Mouse (Mus musculus) regulatory T cell (primary cell): ENCODE measurements at regions not wholly inside any gene's neighbourhood (a gene's known extent, or its start where the extent isn't known, plus 50 kb on each side); places are given as distances from the start of the nearest gene placed in this dataset.
"Not testable (repeated sequence)": the region's sequence is repeated elsewhere in the genome, so short reads cannot be mapped to it uniquely, and the experiment has no call there.

Experiments used
- in situ Hi-C: fragments of 300-600 bp; cut with MboI, MseI; formaldehyde crosslinking; loops from one replicate; pipeline ENCODE4 v1.15.1; 2025; ENCODE audit warnings: high pct_unique_total_duplicates

DNA sequence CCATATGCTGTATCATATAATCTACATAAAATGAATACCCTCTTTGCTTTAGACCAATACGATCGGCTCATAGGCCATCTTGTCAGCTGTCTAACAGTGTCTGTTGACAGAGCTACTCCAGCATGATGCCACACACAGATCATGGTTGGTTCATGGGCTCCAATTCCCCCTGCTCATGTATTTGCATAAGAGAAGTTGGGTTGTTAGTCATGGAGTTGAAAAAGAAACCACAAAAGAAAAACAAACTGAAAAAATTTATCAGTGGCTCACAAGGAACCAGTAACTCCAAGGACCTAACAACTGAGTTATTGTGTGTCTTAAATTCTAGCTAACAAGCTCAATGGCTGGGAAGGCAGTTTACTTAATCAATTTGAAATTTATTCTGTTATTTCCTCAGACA lies 176.1 kb upstream of the Arhgap18 start:
- in situ Hi-C loops: no loop called here

DNA sequence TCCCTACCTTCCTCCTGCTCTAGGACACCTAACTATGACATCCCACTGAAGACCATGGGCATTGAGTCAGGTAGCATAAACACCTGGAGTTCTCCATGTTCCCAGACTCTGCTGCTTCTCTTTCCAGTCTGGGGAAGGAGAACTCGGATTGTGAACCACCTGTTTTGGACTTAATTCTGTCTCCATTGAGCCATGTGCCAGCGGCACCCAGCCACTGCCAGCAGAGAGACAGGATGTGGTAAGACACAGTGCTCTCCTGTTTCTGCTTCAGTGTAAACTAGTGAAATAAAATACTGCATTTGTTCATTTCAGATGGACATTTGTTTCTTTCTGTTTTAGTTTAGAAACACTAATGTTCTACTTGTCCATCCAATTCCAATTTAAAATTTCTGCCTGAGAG lies 168.1 kb upstream of the Arhgap18 start:
- in situ Hi-C loops: no loop called here

DNA sequence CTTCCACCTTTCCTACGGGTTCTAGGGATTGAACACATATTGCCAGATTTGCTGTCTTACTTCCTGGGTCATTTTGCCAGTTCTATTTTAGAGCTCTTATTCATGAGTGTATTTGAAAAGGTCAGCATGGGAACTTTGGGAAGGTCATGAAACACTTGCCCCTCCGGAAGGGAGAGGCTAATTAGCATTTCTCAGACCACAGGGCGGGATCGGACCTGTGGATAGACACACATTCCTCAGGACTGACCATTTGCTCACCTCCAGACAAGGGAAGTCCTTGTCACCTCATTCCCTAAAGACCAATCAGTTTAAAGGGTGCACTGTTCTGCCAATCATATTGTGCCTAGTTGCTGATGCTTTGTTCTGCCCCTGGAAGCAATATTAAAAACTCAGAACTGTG lies 146.1 kb upstream of the Arhgap18 start:
- in situ Hi-C loops: not testable (repeated sequence)

DNA sequence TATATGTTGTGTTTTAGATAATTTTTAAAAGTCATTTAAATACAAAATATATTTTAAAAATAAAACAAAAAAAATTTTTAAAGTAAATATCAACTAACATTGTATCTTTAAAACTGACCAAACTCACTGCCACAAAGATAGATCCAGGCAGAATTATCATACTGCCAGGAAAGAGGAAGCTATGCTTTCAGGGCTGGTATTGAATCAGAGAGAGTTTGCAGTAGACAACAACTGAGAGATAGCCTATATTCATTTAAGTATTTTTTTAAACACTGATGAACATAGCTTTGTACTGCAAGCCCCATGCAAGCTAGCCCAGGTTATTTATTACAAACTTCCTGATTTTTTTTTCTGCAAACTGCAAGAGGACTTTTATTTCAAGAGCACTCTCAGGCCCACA lies 142.0 kb upstream of the Arhgap18 start:
- in situ Hi-C loops: no loop called here

DNA sequence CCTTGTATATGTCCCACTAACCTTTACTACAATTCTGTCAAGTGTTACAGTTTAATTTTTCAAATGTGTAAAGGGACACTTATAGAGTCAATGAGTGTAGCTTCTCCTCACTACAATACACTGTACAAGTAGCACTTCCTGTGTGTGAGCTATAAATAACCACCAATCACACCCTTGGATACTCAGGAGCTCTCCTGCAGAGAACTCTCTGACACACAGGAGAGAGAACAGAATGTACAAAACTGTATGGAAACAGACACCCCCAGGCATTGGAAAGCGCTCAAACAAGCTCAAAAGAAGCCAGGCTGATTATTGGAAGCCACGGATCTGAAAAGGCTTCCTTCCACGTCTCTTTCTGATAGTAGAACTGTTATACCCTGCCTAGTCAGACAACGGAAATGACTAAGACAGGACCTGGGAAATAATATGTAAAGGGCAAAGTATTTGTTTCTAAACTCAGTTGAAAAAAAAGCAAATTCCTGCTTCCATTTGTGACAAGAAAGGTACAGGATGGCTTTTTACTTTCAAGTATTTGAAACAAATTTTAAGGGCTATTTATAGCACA lies 122.9 kb upstream of the Arhgap18 start:
- in situ Hi-C loops: no loop called here

GRCm38 (mm10) chr10:26632266-26632665 lies 121.0 kb upstream of the Arhgap18 start:
- in situ Hi-C loops: no loop called here

DNA sequence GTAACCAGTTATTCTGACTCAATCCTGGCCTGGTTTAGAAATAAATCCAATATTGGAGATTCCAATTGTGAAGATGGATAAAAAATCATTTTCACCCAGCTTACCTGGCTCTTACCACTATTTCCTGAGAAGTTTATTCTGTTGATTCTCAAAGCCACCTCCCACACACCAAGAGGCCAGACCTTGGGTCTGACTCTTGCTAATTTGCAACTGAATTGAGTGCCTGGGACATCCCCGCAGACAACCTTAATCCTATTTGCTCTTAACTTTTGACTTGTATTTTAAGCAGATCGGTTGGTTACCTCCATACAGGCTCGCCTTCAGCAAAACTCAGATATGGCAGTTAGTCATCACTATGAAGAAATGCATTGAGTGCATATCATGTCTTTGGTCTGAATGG lies 115.8 kb upstream of the Arhgap18 start:
- in situ Hi-C loops: no loop called here

- in situ Hi-C loops: no loop called here
Measured at GRCm38 (mm10) chr10:26638056-26638455, 115.2 kb upstream of the Arhgap18 start.

- in situ Hi-C loops: no loop called here
Measured at GRCm38 (mm10) chr10:26639118-26639517, 114.1 kb upstream of the Arhgap18 start.

GRCm38 (mm10) chr10:26653103-26653502 lies 100.1 kb upstream of the Arhgap18 start:
- in situ Hi-C loops: no loop called here

DNA sequence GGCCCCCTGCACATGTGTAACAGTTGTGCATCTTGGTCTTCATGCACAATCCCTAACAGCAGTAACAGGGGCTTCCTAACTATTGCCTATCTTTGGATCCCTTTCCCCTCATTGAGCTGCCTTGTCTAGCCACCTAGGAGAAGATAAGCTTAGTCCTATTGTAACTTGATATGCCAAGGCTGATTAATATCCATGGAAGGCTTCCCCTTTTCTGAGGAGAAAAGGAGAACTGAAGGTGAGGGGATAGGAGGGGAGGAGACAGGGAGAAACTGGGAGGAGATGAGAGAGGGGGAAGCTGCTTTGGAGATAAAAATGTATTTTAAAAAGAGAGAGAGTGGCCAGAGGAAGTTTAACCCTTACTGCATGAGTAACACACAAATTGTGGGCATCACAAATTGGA lies 89.0 kb upstream of the Arhgap18 start:
- in situ Hi-C loops: no loop called here

GRCm38 (mm10) chr10:26679500-26680227 lies 73.6 kb upstream of the Arhgap18 start:
- in situ Hi-C loops: loop anchor here (10.0 kb wide), 1 partner anchor 985 kb away; no protein-coding TSS in a partner anchor

GRCm38 (mm10) chr10:26694761-26695160 lies 58.5 kb upstream of the Arhgap18 start:
- in situ Hi-C loops: no loop called here

- in situ Hi-C loops: no loop called here
Measured at GRCm38 (mm10) chr10:26695212-26695933, 57.8 kb upstream of the Arhgap18 start.
